Mouse (Mus musculus) 416B (cell line): ENCODE results near the gene Rbp1.

Experiments
- DNase-seq: peaks from one replicate; pipeline ENCODE4 v3.0.0; 2011; ENCODE audit warnings: low read depth

Rbp1 gene

GRCm38 (mm10) chr9:98422656-98423055, at the start of gene Rbp1:
Gene Rbp1, plus strand, starts transcription at chr9:98422961.
- no peak for DNase-seq

DNA sequence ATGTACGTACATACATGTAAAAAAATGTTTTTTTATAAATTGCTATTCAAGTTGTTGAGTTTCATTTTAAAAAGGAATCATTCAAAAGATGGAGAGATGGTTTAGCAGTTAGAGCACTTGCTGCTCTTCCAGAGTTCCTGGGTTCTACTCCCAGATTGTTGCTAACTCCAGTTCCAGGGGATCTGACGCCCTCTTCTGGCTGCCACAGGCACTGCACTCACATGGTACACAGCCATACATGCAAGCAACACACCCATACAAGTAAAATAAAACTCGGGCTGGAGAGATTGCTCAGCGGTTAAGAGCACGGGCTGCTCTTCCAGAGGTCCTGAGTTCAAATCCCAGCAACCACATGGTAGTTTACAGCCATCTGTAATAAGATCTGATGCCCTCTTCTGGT, 49.4 kb upstream of the Rbp1 start:
- DNase-seq = no peak

GRCm38 (mm10) chr9:98374897-98375296, 47.9 kb upstream of the Rbp1 start:
- no peak for DNase-seq

DNA sequence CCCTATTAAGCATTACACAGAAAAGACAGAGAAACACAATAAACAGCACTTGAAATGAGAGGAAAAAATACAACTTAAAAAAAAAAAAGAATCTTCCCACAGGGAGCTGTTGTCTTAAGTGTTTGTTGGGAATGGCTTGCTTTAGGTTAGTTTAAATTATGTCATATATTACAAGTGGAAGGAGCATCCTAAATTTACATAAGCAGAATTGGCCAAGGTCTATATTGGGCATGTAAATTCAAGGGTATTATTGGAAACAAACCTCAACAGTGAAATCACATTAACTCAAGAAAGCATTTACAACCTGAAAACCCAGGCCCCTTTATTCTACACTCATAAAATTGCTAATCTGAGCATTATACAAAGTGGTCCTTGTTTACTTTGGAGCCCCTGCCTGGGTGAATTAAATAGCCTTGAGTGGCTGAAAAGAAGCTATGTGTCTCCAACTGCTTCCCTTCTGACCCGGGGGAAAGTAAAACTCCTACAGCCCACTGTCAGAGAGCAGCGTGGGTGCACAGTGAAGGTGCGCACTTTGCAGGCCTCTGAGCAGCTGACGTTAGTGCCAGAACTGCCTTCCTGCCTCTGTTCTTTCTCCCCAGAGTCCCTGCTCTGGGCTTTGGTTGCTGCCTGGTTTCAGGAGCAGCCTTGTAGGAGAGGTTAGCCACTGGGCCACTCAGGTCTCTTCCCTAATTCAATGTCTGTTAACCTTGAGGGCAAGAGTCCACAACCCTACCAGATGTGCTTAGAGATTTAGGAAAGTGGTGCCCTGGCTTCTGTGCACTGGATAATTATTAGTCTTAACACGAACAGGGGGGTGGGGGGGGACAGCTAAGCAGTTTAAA, 47.2 kb upstream of the Rbp1 start:
- no peak for DNase-seq

DNA sequence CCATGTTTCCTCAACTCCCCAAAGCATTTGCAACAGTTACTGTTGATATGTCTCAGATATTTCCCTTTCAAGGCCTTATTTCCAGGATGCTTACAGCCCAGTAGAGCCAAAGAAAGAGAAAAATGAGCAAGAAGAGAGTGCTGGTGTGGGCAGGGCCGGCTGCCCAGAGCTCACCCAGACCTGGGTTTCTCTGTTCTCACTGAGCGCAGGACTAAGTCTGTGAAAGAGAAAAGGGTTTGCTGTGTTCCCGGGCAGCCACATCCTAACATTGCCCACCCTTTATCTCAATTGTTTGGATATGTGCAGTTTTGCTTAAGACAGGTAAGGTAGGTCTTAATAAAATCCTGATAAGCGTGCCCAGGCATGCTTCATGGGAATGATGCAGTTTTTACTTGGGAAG, 43.0 kb upstream of the Rbp1 start:
- DNase-seq = no peak

GRCm38 (mm10) chr9:98380593-98380992, 42.2 kb upstream of the Rbp1 start:
- DNase-seq = no peak

GRCm38 (mm10) chr9:98387741-98388632, 34.8 kb upstream of the Rbp1 start:
- DNase-seq = no peak

GRCm38 (mm10) chr9:98388633-98388965, 34.2 kb upstream of the Rbp1 start:
- DNase-seq = no peak

GRCm38 (mm10) chr9:98393496-98393895, 29.3 kb upstream of the Rbp1 start:
- no peak for DNase-seq

- DNase-seq = no peak
Observed at GRCm38 (mm10) chr9:98397211-98397610, 25.6 kb upstream of the Rbp1 start.

- no peak for DNase-seq
Observed at GRCm38 (mm10) chr9:98397866-98398265, 24.9 kb upstream of the Rbp1 start.

- no peak for DNase-seq
Observed at GRCm38 (mm10) chr9:98400185-98400894, 22.4 kb upstream of the Rbp1 start.

DNA sequence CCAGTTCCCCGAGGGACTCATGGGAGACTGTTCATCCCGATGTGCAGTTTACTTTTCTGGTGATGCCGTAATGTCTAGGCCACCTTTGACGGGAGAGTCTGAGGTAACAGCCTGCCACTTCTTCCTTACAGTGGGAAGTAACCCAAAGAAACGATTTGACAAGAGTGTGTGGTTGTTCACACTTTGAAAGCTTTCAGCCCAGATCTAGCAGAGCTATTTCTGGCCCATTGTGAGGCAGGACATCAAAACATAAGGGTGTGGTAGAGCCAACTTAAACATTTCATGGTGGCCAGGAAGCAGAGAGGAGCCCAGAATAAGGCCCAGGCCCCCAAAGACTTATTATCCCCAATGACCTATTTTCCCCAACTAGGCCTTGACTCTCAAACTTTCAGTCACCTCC, 21.1 kb upstream of the Rbp1 start:
- no peak for DNase-seq

DNA sequence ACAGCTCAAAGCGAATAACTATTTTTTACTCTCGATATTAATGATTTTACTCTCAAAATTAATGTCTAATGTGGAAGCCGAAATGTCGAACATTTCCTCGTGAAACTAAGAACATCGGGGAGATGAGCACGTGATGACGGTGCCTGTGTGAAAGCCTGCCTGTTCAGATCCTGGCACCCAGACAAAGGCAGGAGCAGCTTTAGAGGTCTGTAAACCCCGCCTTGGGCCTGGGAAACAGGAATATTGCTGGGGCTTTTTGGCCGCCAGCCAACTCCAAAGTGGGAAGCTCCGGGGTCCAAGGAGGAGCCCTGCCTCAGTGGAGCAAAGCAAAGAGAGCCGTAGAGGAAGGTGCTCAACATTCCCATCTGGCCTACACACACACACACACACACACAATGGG, 15.0 kb upstream of the Rbp1 start:
- DNase-seq = no peak

DNA sequence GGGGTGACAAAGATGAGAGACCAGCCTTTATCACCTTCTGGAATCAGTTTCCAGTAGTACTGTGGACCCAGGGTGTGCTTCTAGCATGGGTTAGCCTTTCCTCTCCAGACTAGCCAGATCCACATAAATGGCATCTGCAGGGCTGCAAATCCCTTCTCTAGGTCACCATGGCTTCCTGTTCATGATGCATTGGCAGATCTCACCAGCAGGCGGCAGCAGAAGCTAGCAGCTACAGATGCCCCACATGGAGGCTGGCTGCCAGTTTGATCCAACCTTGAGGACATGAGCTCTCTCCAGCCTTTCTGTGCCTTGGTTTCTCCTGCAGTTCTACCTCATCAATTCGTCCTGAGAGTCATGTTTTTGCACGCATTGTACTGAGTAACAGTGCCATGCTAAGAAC, 13.6 kb upstream of the Rbp1 start:
- DNase-seq = peak; percentile 56

- DNase-seq = no peak
Observed at GRCm38 (mm10) chr9:98415427-98415826, 7.3 kb upstream of the Rbp1 start.

DNA sequence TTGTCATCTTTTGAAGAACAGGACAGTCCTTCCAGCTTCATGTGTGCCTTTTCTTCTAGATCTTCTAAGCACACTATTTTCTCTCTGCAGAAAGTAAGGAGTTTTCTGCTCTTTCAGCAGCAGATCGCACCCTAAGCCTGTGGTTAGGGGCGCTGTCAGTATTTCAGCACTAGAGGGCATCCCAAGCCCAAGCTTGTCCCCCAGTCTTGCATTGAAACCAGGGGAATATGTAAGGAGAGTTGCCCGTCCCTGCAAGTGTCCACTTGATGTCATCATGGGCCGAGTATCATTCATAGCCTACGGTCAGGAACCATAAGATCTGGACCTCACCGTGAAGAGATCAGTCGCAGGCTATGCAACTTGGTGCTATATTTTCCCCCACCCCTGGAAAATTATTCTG, 4.8 kb upstream of the Rbp1 start:
- peak; percentile 8 for DNase-seq

GRCm38 (mm10) chr9:98418346-98418745, 4.4 kb upstream of the Rbp1 start:
- DNase-seq = no peak

GRCm38 (mm10) chr9:98420666-98421065, 2.1 kb upstream of the Rbp1 start:
- DNase-seq = no peak

- DNase-seq = no peak
Observed at GRCm38 (mm10) chr9:98421903-98422302, 858 bp upstream of the Rbp1 start.

- DNase-seq = no peak
Observed at GRCm38 (mm10) chr9:98423691-98424090, 930 bp downstream of the Rbp1 start.

- DNase-seq = no peak
Observed at GRCm38 (mm10) chr9:98424291-98424690, 1.5 kb downstream of the Rbp1 start.
